Mouse (Mus musculus): Measurements from ENCODE around the gene Abhd16a. TPM values are rescaled to one million over a fixed set of nuclear protein-coding genes. Genes with fewer than 3 reads are reported as not detected.

Gene Abhd16a
- polyA plus RNA-seq, 1 experiment from 2014 or later = 85.7 TPM

DNA sequence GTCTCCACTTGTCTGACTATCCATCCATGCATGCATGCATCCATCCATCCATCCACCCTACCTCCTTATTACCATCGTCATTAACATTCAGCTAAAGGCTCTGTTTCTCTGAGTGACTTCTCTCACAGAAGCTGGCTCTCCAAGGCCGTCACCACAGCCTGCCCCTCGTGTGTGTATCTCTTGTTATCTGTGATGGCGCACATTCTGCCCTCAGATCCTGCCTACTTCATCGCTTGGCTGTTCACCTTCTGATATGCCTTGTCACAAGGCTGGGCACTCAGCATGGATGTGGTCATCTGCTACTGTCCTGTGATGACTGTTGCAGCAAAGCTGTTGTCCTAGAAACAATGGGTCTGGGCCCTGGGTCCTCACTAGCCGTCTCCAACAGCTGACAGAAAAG, 15.7 kb downstream of the Abhd16a start:
- no peak for ATAC-seq (ENCODE audit: low FRiP score, low TSS enrichment)
- H3K27me3 ChIP-seq (ENCODE audit: control insufficient read depth, insufficient read depth, low read length) = no peaks in the 10 kb centered on the region
- no peak overlapping the region for H3K27ac ChIP-seq (ENCODE audit: low read depth, low read length)
- no peaks in the 10 kb centered on the region for H3K9me3 ChIP-seq (ENCODE audit: control insufficient read depth, low read length)
- no peak overlapping the region for H3K4me3 ChIP-seq (ENCODE audit: low read length)
- WGBS = 78% methylated on average over 6 of the region's 6 CpGs
- H3K9ac ChIP-seq (ENCODE audit: low read depth, low read length) = no peak overlapping the region
- peaks cover 39% of the 10 kb centered on the region for H3K36me3 ChIP-seq (ENCODE audit: control insufficient read depth, insufficient read depth, low read length)
- H3K4me2 ChIP-seq (replicated peaks; ENCODE audit: low read depth, low read length) = no peak overlapping the region
- H3K4me1 ChIP-seq (ENCODE audit: control insufficient read depth, insufficient read depth, low read length) = peaks cover 10% of the 10 kb centered on the region; the same call in 1 of the 2 replicates

DNA sequence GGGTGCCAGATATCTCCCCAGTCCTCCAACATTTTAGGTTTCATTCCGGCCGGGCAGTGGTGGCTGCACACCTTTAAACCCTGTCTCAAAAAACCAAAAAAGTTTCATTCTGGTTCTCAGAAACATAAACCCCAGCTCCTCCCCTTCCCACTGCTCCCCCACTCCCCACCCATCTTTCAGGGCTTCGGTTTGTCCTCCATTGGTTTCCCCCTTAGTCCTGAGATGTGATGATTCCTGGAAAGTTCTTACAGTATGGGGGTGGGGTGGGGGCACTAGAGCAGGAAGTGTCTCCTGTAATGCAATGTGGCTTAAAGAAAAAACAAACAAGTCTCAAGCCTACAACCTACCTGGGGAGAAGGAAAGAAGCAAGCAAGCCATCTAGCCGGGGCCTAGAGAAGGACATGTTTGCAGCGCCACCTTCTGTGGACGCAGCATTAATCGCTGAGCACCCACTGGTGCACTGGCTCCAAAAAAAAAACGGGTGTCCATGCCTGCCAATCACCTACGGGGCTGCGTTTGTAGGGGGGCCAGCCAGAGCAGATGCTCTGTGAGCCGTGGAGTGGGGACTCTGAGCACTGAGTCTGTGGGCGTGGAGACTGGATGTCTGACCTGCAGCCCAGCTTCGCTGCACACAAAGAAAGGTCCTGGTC, 16.8 kb downstream of the Abhd16a start:
- Histone ChIP-seq H3K4me2 (replicated peaks; ENCODE audit: low read depth, low read length) (peak overlapping the region; percentile 28), H3K4me1 (ENCODE audit: control insufficient read depth, insufficient read depth, low read length) (peaks cover 10% of the 10 kb centered on the region; the same call in 1 of the 2 replicates), H3K4me3 (ENCODE audit: low read length) (no peak overlapping the region), H3K9ac (ENCODE audit: low read depth, low read length) (0 out of 2 replicates have a peak overlapping the region, but pooled peaks have one; percentile 40), H3K27me3 (ENCODE audit: control insufficient read depth, insufficient read depth, low read length) (no peaks in the 10 kb centered on the region), H3K36me3 (ENCODE audit: control insufficient read depth, insufficient read depth, low read length) (peaks cover 28% of the 10 kb centered on the region), H3K27ac (ENCODE audit: low read depth, low read length) (no peak overlapping the region), H3K9me3 (ENCODE audit: control insufficient read depth, low read length) (no peaks in the 10 kb centered on the region)
- ATAC-seq (ENCODE audit: low FRiP score, low TSS enrichment) = peak; percentile 33; the same call in 1 of the 2 replicates
- WGBS = 25% methylated on average over 13 of the region's 13 CpGs

DNA sequence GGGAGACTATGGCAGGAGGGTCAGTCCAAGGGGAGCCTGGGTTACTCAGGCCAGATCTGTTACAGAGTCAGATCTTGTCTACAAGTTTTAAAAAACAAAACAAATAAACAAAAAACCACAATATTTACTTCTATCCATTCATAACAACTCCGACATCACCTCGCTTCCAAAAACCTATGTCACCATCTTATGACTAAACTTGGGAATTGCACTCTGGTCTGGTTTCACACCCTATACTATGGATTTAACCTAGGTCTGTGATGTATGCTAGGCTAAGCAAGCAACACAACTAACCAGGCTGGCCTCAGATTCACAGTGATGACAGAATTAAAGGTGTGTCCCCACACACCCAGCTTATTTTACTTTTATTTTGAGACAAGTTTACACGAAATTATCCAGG, 17.5 kb downstream of the Abhd16a start:
- no peak for ATAC-seq (ENCODE audit: low FRiP score, low TSS enrichment)
- Histone ChIP-seq H3K4me3 (ENCODE audit: low read length) (no peak overlapping the region), H3K4me1 (ENCODE audit: control insufficient read depth, insufficient read depth, low read length) (peaks cover 7% of the 10 kb centered on the region; the same call in 1 of the 2 replicates), H3K9ac (ENCODE audit: low read depth, low read length) (no peak overlapping the region), H3K27ac (ENCODE audit: low read depth, low read length) (no peak overlapping the region), H3K4me2 (replicated peaks; ENCODE audit: low read depth, low read length) (no peak overlapping the region), H3K9me3 (ENCODE audit: control insufficient read depth, low read length) (no peaks in the 10 kb centered on the region), H3K36me3 (ENCODE audit: control insufficient read depth, insufficient read depth, low read length) (peaks cover 22% of the 10 kb centered on the region), H3K27me3 (ENCODE audit: control insufficient read depth, insufficient read depth, low read length) (no peaks in the 10 kb centered on the region)
- 76% methylated on average over 3 of the region's 3 CpGs for WGBS

DNA sequence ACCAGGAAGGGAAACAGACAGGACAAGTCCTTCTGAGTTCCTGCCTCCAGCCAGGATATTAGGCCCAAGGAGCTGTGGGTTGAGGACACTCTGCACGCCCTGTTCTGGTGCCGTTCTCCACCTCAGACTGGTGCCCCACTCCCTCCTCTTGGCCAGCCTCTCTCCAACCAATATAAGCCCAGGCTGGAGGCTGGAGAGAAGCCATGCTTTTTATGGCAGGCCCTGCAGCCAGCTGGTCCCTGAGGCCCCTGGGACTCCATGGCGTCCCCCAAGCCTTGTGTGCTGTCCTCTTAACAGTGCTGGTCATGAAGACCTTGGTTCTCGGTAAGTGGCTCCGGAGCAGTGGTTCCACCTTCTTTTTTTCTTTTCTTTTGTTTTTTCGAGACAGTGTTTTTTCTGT, 19.0 kb downstream of the Abhd16a start, which contains the start of gene Ly6g5c:
Ly6g5c (plus strand) TSS at position 183 of the 400 bp plus-strand sequence.
- H3K4me3 ChIP-seq (ENCODE audit: low read length) = no peak within 1 kb of the TSS
- H3K9ac ChIP-seq (ENCODE audit: low read depth, low read length) = no peak within 1 kb of the TSS
- H3K27ac ChIP-seq (ENCODE audit: low read depth, low read length) = no peak within 1 kb of the TSS
- H3K36me3 ChIP-seq (ENCODE audit: control insufficient read depth, insufficient read depth, low read length) = peaks cover 7% of the 10 kb centered on the region
- 76% methylated on average over 6 of the region's 6 CpGs for whole genome bisulfite sequencing
- peaks cover 4% of the 10 kb centered on the region; the same call in 1 of the 2 replicates for H3K4me1 ChIP-seq (ENCODE audit: control insufficient read depth, insufficient read depth, low read length)
- no peak within 1 kb of the TSS for H3K4me2 ChIP-seq (replicated peaks; ENCODE audit: low read depth, low read length)
- H3K9me3 ChIP-seq (ENCODE audit: control insufficient read depth, low read length) = no peaks in the 10 kb centered on the region
- ATAC-seq (ENCODE audit: low FRiP score, low TSS enrichment) = no peak
- H3K27me3 ChIP-seq (ENCODE audit: control insufficient read depth, insufficient read depth, low read length) = no peaks in the 10 kb centered on the region

DNA sequence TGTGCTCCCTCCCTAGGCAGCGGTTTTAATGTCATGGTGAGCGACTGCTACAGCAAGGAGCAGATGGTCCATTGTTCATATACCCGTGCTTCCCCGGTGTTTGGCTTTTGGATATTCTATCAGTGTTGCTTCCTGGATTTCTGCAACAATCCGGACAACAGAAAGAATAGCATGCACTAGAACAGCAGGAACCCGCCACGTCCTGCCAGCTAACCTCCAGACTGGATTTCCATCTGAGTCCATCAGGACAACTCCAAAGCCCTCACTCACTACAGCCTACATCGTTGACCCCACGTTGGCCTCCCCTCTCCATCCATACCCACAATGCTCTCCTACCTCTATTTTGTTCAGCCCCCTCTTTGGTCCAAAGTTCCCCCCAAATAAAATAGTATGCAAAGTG, 22.7 kb downstream of the Abhd16a start:
- H3K4me3 ChIP-seq (ENCODE audit: low read length) = no peak overlapping the region
- H3K27me3 ChIP-seq (ENCODE audit: control insufficient read depth, insufficient read depth, low read length) = no peaks in the 10 kb centered on the region
- 80% methylated on average over 9 of the region's 9 CpGs for WGBS
- peaks cover 23% of the 10 kb centered on the region for H3K36me3 ChIP-seq (ENCODE audit: control insufficient read depth, insufficient read depth, low read length)
- H3K4me2 ChIP-seq (replicated peaks; ENCODE audit: low read depth, low read length) = no peak overlapping the region
- no peak for ATAC-seq (ENCODE audit: low FRiP score, low TSS enrichment)
- no peaks in the 10 kb centered on the region for H3K4me1 ChIP-seq (ENCODE audit: control insufficient read depth, insufficient read depth, low read length)
- H3K9me3 ChIP-seq (ENCODE audit: control insufficient read depth, low read length) = no peaks in the 10 kb centered on the region
- no peak overlapping the region for H3K9ac ChIP-seq (ENCODE audit: low read depth, low read length)
- H3K27ac ChIP-seq (ENCODE audit: low read depth, low read length) = no peak overlapping the region

DNA sequence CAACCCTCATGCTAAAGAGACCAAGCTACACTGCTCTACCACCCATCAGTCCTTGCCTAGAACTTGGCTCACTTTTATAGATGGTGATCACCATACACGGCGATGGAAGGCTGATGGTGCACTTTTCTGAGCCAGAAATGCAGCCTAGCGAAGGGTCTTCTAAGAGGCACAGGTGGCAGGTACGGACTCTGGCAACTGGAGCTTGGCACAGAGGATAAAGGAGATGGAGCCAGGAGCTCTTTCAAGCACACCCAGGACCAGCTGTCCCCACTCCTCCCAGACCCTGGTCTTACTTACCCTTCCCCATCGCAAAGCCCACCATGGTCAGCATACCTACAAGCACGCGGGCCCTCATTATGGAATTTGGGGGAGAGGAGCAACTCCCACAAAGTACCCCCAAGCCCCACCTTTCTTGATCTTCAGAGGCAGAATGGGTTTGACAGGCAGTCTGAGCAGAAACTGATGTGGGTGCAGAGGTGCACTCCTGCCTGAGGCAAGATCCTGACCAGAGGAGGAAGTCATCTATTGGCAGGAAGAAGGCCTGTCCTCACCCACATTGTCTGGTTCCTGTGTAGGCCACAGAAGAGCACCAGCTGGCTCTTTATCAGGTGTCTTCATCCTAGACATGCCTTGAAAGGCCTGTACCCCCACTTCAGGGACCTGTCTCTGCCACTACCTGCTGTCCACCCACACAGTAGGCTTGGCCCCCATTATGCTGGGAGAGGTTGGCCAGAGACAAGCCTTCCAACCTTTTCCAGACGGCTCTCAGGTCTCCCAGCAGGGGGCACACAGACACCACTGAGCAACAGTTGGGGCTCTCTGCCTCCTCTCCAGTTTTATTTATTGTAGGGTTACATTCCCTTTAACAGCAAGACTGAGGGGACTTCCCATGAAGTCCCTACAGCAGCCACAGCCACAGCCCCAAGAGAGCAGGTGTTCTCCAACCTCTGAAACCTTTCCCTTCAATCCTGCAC, 26.3 kb downstream of the Abhd16a start, which contains the start of gene Ly6g5b:
Ly6g5b (minus strand) TSS at position 383 of the 974 bp plus-strand sequence.
- H3K4me3 ChIP-seq (ENCODE audit: low read length) = no peak within 1 kb of the TSS
- H3K4me2 ChIP-seq (replicated peaks; ENCODE audit: low read depth, low read length) = no peak within 1 kb of the TSS
- H3K9me3 ChIP-seq (ENCODE audit: control insufficient read depth, low read length) = no peaks in the 10 kb centered on the region
- no peaks in the 10 kb centered on the region for H3K27me3 ChIP-seq (ENCODE audit: control insufficient read depth, insufficient read depth, low read length)
- no peak for ATAC-seq (ENCODE audit: low FRiP score, low TSS enrichment)
- peaks cover 53% of the 10 kb centered on the region for H3K36me3 ChIP-seq (ENCODE audit: control insufficient read depth, insufficient read depth, low read length)
- H3K9ac ChIP-seq (ENCODE audit: low read depth, low read length) = no peak within 1 kb of the TSS
- WGBS = 80% methylated on average over 8 of the region's 8 CpGs
- no peak within 1 kb of the TSS for H3K27ac ChIP-seq (ENCODE audit: low read depth, low read length)
- H3K4me1 ChIP-seq (ENCODE audit: control insufficient read depth, insufficient read depth, low read length) = peaks cover 7% of the 10 kb centered on the region

DNA sequence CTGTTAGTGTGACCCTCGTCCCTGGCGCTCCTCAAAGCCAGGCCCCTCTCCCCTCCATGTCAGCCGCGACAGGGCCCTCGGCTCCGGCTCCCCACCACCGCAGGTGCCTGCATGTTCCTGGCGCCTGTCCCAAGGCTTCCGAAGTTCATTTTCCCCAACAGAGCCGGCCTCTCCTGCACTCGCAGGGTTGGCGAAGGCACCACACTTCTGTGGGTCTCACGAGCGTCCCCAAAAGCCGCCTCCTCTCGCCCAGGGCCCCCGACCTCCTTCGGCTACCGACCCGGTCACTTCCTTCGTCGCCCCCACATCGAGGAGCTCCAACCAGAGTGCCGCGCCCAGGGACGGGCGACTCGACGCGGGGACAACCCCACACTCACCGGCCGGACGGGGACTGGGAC, 31.7 kb downstream of the Abhd16a start:
- Histone ChIP-seq H3K27ac (ENCODE audit: low read depth, low read length) (peak overlapping the region; percentile 63), H3K27me3 (ENCODE audit: control insufficient read depth, insufficient read depth, low read length) (no peaks in the 10 kb centered on the region), H3K9ac (ENCODE audit: low read depth, low read length) (peak overlapping the region; percentile 93), H3K4me3 (ENCODE audit: low read length) (peak overlapping the region; percentile 98), H3K4me2 (replicated peaks; ENCODE audit: low read depth, low read length) (peak overlapping the region; percentile 92), H3K9me3 (ENCODE audit: control insufficient read depth, low read length) (no peaks in the 10 kb centered on the region), H3K4me1 (ENCODE audit: control insufficient read depth, insufficient read depth, low read length) (peaks cover 19% of the 10 kb centered on the region), H3K36me3 (ENCODE audit: control insufficient read depth, insufficient read depth, low read length) (peaks cover 47% of the 10 kb centered on the region)
- peak; percentile 7; the same call in 1 of the 2 replicates for ATAC-seq (ENCODE audit: low FRiP score, low TSS enrichment)
- 0% methylated on average over 33 of the region's 33 CpGs for WGBS

DNA sequence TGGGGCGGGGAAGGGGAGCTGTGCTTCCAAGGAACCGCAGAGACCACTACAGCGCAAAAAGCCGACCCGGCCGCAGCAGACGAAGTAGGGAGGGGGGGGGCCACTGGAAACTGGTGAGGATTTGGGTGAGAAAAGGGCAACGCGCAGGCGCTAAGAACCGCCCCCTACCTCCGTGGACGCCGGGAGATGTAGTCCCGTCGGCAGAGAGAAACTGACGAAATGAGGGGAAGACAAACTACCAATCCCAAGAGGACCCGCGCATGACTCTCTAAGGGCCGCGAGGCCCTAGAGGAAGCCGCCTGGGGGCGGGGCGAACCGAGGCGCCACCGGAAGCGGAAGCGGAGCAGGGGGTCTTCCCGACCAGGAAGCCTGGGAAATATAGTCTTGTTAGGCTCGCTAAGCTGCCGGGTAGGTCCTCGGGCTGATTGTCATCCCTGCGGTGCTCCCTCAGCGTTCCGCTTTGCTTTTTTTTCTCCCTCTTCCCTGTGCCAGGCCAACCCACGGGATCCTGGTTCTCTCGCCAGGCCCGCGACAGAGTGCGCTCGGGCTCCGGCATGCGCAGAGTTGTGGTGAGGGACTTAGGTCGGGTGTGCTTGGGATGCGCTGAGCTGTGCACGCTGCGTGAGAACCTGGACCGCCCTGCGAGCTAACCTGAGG, 32.2 kb downstream of the Abhd16a start, which contains the start of gene Gpank1:
Gpank1 (plus strand) TSS at position 313 of the 657 bp plus-strand sequence.
- under 1% methylated on average over 50 of the region's 50 CpGs for WGBS

More for the DNA sequence above, 32.2 kb downstream of the Abhd16a start, which contains the start of gene Gpank1:
- H3K4me3 ChIP-seq (ENCODE audit: low read length) = peak within 1 kb of the TSS; percentile 98
- peaks cover 42% of the 10 kb centered on the region for H3K36me3 ChIP-seq (ENCODE audit: control insufficient read depth, insufficient read depth, low read length)
- peak within 1 kb of the TSS; percentile 93 for H3K9ac ChIP-seq (ENCODE audit: low read depth, low read length)
- no peaks in the 10 kb centered on the region for H3K9me3 ChIP-seq (ENCODE audit: control insufficient read depth, low read length)
- H3K4me1 ChIP-seq (ENCODE audit: control insufficient read depth, insufficient read depth, low read length) = peaks cover 19% of the 10 kb centered on the region
- H3K4me2 ChIP-seq (replicated peaks; ENCODE audit: low read depth, low read length) = peak within 1 kb of the TSS; percentile 92
- peak; percentile 93 for ATAC-seq (ENCODE audit: low FRiP score, low TSS enrichment)
- peak within 1 kb of the TSS; percentile 88 for H3K27ac ChIP-seq (ENCODE audit: low read depth, low read length)
- no peaks in the 10 kb centered on the region for H3K27me3 ChIP-seq (ENCODE audit: control insufficient read depth, insufficient read depth, low read length)
